Mouse (Mus musculus): ENCODE results near the gene Nfil3. TPM values are rescaled to one million over a fixed set of nuclear protein-coding genes. Genes with fewer than 3 reads are reported as not detected.
A peak's percentile ranks its signal among the peaks of the same experiment; 100 is the strongest.

Gene Nfil3
- total RNA-seq (2014; rRNA removed) (6.2 and 10.2 TPM in 2 replicates), polyA plus RNA-seq (2012; rRNA removed) (7.9 and 16.2 TPM in 2 replicates)

DNA sequence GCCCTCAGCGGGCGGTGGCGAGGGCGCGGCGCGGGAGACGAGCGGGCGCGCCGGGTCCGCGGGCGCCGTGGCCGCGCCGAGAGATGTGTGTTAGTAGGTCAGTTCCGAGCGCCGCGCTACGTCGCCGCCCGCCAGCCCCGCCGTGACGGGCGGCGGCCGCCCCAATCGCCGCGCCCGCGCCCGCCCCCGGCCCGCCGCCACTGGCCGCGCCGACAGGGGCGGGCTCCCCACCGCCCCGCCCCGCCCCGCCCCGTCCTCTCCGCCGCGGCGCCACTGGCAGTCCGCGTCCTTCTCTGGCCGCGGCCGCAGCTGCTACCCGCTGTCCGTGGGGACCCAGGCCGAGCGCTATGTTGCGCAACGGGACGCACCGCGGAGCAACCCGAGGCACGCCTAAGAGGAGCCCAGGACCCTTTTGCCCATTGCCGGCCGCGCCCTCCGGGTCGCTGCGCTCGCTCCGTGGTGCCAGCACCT is at the start of gene Nfil3:
Gene Nfil3, minus strand, starts transcription at position 123 of the 471 bp plus-strand sequence.
- WGBS, result under 1% methylated on average over 25 of the region's 79 CpGs
- peaks cover 12% of the 10 kb centered on the region for H3K79me2 ChIP-seq (ENCODE audit: control insufficient read depth, insufficient read depth, low read length)
- H3K9ac ChIP-seq (ENCODE audit: low read depth, low read length), result peak within 1 kb of the TSS; percentile 90
- H3K27ac ChIP-seq (replicated peaks; ENCODE audit: insufficient read depth, low read depth, low read length), result peak within 1 kb of the TSS; percentile 99
- H3K4me1 ChIP-seq (ENCODE audit: control insufficient read depth, insufficient read depth, low read length), result 0 out of 2 replicates have a peak, but pooled peaks cover 4% of the 10 kb centered on the region
- TF ChIP-seq CTCF (IDR thresholded peaks at IDR 0.05; ENCODE audit: low read depth, low read length) (no peak), POLR2A (IDR thresholded peaks at IDR 0.05; ENCODE audit: extremely low read depth, insufficient read depth, low read length) (peak; percentile 88)
- no peaks in the 10 kb centered on the region for H3K27me3 ChIP-seq (ENCODE audit: control insufficient read depth, insufficient read depth, low read length)
- peak; percentile 84 for DNase-seq (ENCODE audit: extremely low read depth, low read depth, low spot score)
- H3K36me3 ChIP-seq (ENCODE audit: control insufficient read depth, insufficient read depth, low read length), result no peaks in the 10 kb centered on the region
- H3K4me3 ChIP-seq (ENCODE audit: insufficient read depth, low read depth, low read length), result peak within 1 kb of the TSS; percentile 91

DNA sequence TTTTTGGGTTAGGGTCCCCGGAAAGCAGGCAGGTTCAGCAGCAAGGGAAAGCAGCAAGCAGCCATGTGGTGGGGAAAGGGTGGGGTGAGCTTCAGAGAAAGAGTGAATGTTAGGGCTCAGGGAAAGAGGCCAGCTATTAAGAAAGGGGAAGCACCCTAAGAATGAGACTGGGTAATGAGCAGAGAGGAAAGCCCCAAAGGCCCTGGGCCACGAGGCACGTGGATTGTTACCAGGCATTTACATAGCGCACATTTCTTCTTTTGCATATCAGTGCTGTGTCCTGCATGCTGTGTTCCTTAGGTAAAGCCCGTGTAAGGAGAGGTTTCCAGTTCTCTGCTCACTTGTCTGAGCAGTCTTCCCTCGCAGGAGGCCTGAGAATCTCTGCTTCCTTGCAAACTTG is 43.4 kb upstream of the Nfil3 start:
- Histone ChIP-seq H3K36me3 (ENCODE audit: control insufficient read depth, insufficient read depth, low read length) (no peaks in the 10 kb centered on the region), H3K27me3 (ENCODE audit: control insufficient read depth, insufficient read depth, low read length) (no peaks in the 10 kb centered on the region), H3K4me3 (ENCODE audit: insufficient read depth, low read depth, low read length) (no peak overlapping the region), H3K4me1 (ENCODE audit: control insufficient read depth, insufficient read depth, low read length) (0 out of 2 replicates have a peak, but pooled peaks cover 1% of the 10 kb centered on the region), H3K79me2 (ENCODE audit: control insufficient read depth, insufficient read depth, low read length) (no peaks in the 10 kb centered on the region), H3K27ac (replicated peaks; ENCODE audit: insufficient read depth, low read depth, low read length) (no peak overlapping the region), H3K9ac (ENCODE audit: low read depth, low read length) (no peak overlapping the region)
- no peak for TF ChIP-seq CTCF (IDR thresholded peaks at IDR 0.05; ENCODE audit: low read depth, low read length)
- no peak for TF ChIP-seq POLR2A (IDR thresholded peaks at IDR 0.05; ENCODE audit: extremely low read depth, insufficient read depth, low read length)
- 69% methylated on average over 6 of the region's 6 CpGs for WGBS
- DNase-seq (ENCODE audit: extremely low read depth, low read depth, low spot score), result no peak

DNA sequence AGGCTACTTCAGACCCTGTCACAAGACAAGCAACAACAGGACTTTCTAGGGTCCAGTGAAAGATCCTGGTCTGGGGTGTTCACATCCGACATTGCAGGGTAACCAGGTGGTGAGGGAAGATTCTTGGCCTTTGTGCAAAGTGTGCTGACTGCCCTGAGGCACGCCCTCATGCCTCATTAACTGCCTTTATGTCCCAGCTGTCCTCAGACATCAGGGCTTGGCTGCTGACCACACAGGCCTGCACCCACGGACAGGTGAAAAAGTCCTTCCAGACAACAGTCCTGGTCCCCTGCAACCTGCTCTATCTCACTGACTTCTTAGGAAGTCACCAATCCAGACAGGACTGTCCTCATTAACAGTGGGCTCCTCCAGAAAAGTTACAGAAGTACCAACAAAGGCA is 39.4 kb upstream of the Nfil3 start:
- no peaks in the 10 kb centered on the region for H3K27me3 ChIP-seq (ENCODE audit: control insufficient read depth, insufficient read depth, low read length)
- TF ChIP-seq POLR2A (IDR thresholded peaks at IDR 0.05; ENCODE audit: extremely low read depth, insufficient read depth, low read length) (no peak), CTCF (IDR thresholded peaks at IDR 0.05; ENCODE audit: low read depth, low read length) (no peak)
- 90% methylated on average over 3 of the region's 3 CpGs for WGBS
- H3K36me3 ChIP-seq (ENCODE audit: control insufficient read depth, insufficient read depth, low read length), result no peaks in the 10 kb centered on the region
- no peak overlapping the region for H3K9ac ChIP-seq (ENCODE audit: low read depth, low read length)
- no peak overlapping the region for H3K4me3 ChIP-seq (ENCODE audit: insufficient read depth, low read depth, low read length)
- no peak overlapping the region for H3K27ac ChIP-seq (replicated peaks; ENCODE audit: insufficient read depth, low read depth, low read length)
- H3K4me1 ChIP-seq (ENCODE audit: control insufficient read depth, insufficient read depth, low read length), result peaks cover 3% of the 10 kb centered on the region; the same call in 1 of the 2 replicates
- H3K79me2 ChIP-seq (ENCODE audit: control insufficient read depth, insufficient read depth, low read length), result no peaks in the 10 kb centered on the region
- DNase-seq (ENCODE audit: extremely low read depth, low read depth, low spot score), result no peak

DNA sequence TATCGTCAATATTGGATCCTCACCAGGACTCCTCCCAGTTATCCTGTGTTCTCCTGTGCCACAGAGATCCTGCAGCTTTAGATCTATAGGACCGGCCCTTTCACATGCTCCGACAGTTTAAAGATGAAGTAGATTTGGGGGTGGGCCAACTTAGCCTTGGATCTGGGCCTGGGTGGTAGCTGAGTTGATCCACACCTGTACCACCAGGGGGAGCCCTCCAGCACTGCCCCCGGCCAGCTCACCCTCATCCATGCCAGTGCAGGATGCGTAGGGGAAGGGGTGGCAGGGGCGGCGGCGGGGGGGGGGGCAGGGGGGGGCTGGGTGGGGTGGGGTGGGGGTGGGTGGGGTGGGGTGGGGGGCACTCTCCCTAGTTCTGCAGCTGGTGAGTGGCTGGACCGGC is 38.7 kb upstream of the Nfil3 start:
- Histone ChIP-seq H3K27me3 (ENCODE audit: control insufficient read depth, insufficient read depth, low read length) (no peaks in the 10 kb centered on the region), H3K27ac (replicated peaks; ENCODE audit: insufficient read depth, low read depth, low read length) (no peak overlapping the region), H3K4me1 (ENCODE audit: control insufficient read depth, insufficient read depth, low read length) (peaks cover 3% of the 10 kb centered on the region; the same call in 1 of the 2 replicates), H3K79me2 (ENCODE audit: control insufficient read depth, insufficient read depth, low read length) (no peaks in the 10 kb centered on the region), H3K4me3 (ENCODE audit: insufficient read depth, low read depth, low read length) (no peak overlapping the region), H3K36me3 (ENCODE audit: control insufficient read depth, insufficient read depth, low read length) (no peaks in the 10 kb centered on the region), H3K9ac (ENCODE audit: low read depth, low read length) (no peak overlapping the region)
- TF ChIP-seq POLR2A (IDR thresholded peaks at IDR 0.05; ENCODE audit: extremely low read depth, insufficient read depth, low read length), result no peak
- peak; percentile 75 for TF ChIP-seq CTCF (IDR thresholded peaks at IDR 0.05; ENCODE audit: low read depth, low read length)
- peak; percentile 23 for DNase-seq (ENCODE audit: extremely low read depth, low read depth, low spot score)
- WGBS, result 68% methylated on average over 5 of the region's 9 CpGs

DNA sequence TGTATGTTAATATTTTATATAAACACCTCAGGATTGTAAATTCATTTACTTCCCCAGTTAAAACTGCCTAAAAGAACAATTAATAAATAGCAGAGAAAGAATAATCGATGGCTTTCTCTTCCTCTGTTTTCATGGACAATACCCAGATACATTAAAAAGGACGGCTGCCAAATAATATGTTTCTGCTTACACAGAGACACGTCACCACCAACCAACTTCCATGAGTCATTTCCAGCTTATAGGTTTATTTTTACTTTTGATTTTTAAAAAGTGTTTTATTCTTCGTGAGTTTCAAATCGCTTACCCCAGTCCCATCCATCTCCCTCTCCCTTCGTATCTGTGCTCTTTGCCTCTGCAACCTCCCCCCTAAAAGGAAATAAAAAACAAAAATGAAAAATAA is 38.1 kb upstream of the Nfil3 start:
- no peak for TF ChIP-seq POLR2A (IDR thresholded peaks at IDR 0.05; ENCODE audit: extremely low read depth, insufficient read depth, low read length)
- TF ChIP-seq CTCF (IDR thresholded peaks at IDR 0.05; ENCODE audit: low read depth, low read length), result no peak
- no peaks in the 10 kb centered on the region for H3K36me3 ChIP-seq (ENCODE audit: control insufficient read depth, insufficient read depth, low read length)
- no peaks in the 10 kb centered on the region for H3K27me3 ChIP-seq (ENCODE audit: control insufficient read depth, insufficient read depth, low read length)
- H3K4me3 ChIP-seq (ENCODE audit: insufficient read depth, low read depth, low read length), result no peak overlapping the region
- H3K79me2 ChIP-seq (ENCODE audit: control insufficient read depth, insufficient read depth, low read length), result no peaks in the 10 kb centered on the region
- 91% methylated on average over 6 of the region's 6 CpGs for WGBS
- H3K27ac ChIP-seq (replicated peaks; ENCODE audit: insufficient read depth, low read depth, low read length), result no peak overlapping the region
- H3K4me1 ChIP-seq (ENCODE audit: control insufficient read depth, insufficient read depth, low read length), result peaks cover 3% of the 10 kb centered on the region; the same call in 1 of the 2 replicates
- DNase-seq (ENCODE audit: extremely low read depth, low read depth, low spot score), result no peak
- no peak overlapping the region for H3K9ac ChIP-seq (ENCODE audit: low read depth, low read length)

DNA sequence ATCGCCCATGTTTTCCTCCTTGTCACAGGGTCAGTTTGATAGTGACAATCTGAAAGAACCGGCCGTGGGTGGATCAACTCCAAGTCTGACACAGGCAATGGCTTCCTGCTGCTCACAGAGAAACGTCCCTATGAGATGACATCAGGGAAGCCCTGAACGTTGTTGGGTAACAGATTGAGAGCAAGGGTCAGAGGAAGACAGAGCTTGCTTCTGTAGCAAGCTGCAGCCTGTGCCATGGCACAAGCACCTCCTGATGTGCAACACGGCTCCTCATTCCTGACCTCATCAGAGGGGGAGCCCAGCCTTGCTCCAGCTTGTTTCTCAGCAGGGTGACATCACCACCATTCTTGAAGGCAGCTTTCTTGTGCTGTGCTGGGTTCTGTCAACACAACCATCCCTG is 37.1 kb upstream of the Nfil3 start:
- no peak overlapping the region for H3K9ac ChIP-seq (ENCODE audit: low read depth, low read length)
- no peak overlapping the region for H3K27ac ChIP-seq (replicated peaks; ENCODE audit: insufficient read depth, low read depth, low read length)
- no peaks in the 10 kb centered on the region for H3K36me3 ChIP-seq (ENCODE audit: control insufficient read depth, insufficient read depth, low read length)
- no peak overlapping the region for H3K4me3 ChIP-seq (ENCODE audit: insufficient read depth, low read depth, low read length)
- 16% methylated on average over 6 of the region's 6 CpGs for WGBS
- TF ChIP-seq POLR2A (IDR thresholded peaks at IDR 0.05; ENCODE audit: extremely low read depth, insufficient read depth, low read length), result no peak
- TF ChIP-seq CTCF (IDR thresholded peaks at IDR 0.05; ENCODE audit: low read depth, low read length), result no peak
- no peaks in the 10 kb centered on the region for H3K27me3 ChIP-seq (ENCODE audit: control insufficient read depth, insufficient read depth, low read length)
- no peaks in the 10 kb centered on the region for H3K79me2 ChIP-seq (ENCODE audit: control insufficient read depth, insufficient read depth, low read length)
- peaks cover 2% of the 10 kb centered on the region; the same call in 1 of the 2 replicates for H3K4me1 ChIP-seq (ENCODE audit: control insufficient read depth, insufficient read depth, low read length)
- DNase-seq (ENCODE audit: extremely low read depth, low read depth, low spot score), result peak; percentile 81
